Mouse (Mus musculus): ENCODE results near the gene Ankrd55.
A peak's percentile ranks its signal among the peaks of the same experiment; 100 is the strongest.

Ankrd55 gene

DNA sequence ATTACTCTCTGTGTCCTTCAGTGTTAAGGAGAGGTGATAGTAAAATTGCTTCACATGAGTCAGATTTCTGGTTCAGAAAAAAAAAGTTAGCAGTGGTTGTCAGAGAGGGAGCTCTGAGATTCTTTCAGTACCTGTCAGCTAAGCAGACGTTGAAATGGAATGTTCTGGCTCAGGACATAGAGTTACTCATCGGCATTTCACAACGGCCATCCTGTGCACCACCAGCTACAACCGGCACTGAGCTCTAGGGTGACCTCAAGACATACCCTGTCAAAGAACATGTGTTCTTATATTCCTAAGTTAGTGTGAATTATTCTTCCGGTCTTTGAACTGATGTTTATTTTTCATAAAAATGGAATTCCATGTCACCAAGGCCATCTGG, 55.4 kb downstream of the Ankrd55 start:
- DNase-seq (ENCODE audit: low read depth, low spot score), result no peak

GRCm38 (mm10) chr13:112344270-112344864, 56.1 kb downstream of the Ankrd55 start:
- no peak for DNase-seq (ENCODE audit: low read depth, low spot score)

GRCm38 (mm10) chr13:112345542-112345941, 57.3 kb downstream of the Ankrd55 start:
- DNase-seq (ENCODE audit: low read depth, low spot score), result no peak

DNA sequence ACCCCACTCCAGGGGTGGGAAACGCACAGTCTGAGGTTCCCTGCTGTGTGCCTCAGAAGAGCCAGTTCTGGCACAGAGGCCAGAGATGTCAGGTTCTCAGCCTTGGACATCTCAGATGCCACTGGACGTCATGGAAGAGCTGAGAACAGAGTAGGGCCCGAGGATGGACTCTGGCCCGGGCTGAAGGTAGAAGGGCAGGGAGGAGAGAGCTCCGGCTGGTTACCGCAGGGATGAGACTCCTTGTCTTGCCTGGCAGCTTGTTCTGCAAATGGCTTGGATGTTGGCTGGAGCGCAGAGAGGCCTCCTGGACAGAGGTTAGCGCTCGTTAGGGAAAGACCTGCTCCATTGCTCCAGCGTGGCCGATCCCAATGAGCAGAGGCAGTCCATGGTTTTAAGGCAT, 57.8 kb downstream of the Ankrd55 start:
- DNase-seq (ENCODE audit: low read depth, low spot score), result no peak

DNA sequence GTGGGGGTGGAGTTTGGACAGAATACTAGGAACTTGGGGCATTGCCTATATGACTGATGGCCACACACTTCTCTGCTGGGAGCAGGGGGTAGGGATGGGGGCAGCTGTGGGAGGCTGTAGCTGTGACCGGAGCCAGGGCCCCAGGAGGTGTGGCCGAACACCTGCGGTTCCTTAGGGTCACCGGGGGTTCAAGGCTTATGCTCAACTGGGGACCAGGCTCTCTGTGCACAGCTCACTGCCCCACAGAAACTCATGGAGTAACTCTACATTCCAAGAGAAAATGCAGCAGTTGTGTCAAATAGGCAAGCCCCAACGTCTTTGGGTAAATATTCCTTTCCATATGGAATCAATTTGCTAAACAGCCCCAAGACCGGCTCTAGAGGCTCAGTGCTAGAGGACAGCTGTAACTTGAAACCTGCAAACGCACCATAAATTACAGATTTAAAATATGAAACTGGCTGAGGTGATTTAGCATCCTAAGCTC, 58.5 kb downstream of the Ankrd55 start:
- peak; percentile 84 for DNase-seq (ENCODE audit: low read depth, low spot score)

DNA sequence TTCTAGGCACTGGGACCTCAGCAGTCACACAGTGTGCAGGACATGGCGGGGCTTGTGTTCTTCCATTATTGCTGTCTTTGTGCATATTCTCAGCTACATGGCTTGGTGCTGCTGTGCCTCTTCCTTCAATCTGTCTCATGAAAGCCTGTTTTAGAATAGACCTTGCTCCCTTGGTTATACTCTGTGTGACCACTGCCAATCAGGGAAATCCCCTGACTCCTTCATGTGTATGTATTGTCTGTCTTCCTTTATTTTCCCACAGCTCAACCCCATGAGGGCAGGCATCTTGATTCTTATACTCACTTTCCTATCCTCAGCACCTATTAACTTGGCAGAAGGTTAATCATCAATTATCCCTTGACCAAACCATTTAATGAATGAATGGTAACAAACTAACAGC, 60.0 kb downstream of the Ankrd55 start:
- no peak for DNase-seq (ENCODE audit: low read depth, low spot score)

GRCm38 (mm10) chr13:112348896-112349484, 60.7 kb downstream of the Ankrd55 start:
- DNase-seq (ENCODE audit: low read depth, low spot score), result no peak

- no peak for DNase-seq (ENCODE audit: low read depth, low spot score)
Measured at GRCm38 (mm10) chr13:112349500-112349899, 61.2 kb downstream of the Ankrd55 start.

- DNase-seq (ENCODE audit: low read depth, low spot score), result no peak
Measured at GRCm38 (mm10) chr13:112351943-112352342, 63.7 kb downstream of the Ankrd55 start.

DNA sequence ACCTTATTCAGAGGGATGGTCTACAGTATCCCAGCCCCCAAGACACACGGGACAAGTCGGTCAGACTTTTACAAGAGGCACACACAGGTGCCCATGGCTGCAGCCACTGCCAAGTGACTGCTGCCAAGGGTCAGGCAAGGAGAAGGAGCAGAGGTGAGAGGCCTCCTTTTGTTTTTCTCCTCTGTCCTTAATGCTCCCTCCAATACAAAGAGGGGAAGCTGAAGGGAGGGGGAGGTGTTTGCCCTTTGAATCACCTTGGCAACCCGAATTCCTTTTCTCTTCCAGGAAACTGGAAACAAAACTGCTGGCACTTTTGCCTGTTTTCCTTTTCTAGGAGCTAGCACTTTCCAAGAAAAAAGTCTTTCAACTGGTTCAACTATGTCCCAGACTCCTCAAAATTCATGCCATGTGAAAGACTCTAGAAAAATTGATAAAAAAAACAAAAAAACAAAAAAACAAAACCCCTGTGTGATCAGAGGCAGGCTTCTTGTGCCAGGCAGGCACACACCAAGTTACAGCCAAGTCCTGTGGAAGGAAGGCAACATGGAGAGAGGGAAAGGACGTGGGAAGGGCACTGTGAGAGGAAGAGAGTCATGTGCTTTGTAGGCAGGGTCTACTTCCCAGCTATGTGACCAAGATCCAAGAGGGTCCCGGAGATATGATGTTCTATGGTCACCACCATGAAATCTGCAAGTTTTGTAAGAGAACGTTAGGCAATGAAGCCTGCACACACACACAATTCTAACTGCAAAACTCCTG, 66.0 kb downstream of the Ankrd55 start:
- no peak for DNase-seq (ENCODE audit: low read depth, low spot score)

DNA sequence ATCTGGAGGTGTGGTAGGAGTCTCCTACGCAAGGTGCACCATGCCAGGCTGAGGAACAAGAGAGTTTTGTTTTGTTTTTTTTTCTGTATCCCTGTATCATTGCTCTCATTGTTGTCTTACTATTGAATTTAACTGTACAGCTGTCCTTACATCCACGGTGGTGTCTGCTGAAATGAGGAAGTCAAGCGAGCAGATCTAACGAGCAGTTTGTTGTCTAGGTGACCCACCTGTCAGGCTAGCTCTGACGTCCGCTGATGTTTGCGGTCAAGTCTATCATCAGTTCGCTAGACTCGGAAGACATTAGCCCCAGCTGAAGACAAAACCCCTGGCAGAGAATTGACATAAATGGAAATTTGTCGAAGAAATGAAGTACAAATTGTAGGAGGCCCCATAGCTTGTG, 66.7 kb downstream of the Ankrd55 start:
- DNase-seq (ENCODE audit: low read depth, low spot score), result no peak

GRCm38 (mm10) chr13:112355794-112356486, 67.7 kb downstream of the Ankrd55 start:
- no peak for DNase-seq (ENCODE audit: low read depth, low spot score)

GRCm38 (mm10) chr13:112361575-112361974, 73.3 kb downstream of the Ankrd55 start:
- no peak for DNase-seq (ENCODE audit: low read depth, low spot score)

DNA sequence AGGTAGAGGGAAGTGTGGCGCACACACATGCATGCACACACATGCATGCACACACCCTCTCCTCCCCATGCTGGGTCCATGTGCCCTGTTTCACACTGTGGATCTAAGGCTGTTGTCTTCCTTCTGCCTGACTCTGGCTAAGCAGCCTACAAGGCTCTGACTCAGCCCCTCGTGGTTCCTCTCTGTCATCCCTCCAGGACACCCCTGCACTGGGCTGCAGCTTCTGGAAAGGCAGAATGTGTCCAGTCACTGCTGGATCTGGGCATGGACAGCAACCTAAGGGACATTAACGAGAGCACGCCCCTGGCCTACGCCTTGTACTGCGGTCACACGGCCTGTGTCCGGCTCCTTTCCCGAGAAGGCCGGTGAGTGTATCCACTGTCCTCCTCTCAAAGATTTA, 75.0 kb downstream of the Ankrd55 start:
- DNase-seq (ENCODE audit: low read depth, low spot score), result no peak

DNA sequence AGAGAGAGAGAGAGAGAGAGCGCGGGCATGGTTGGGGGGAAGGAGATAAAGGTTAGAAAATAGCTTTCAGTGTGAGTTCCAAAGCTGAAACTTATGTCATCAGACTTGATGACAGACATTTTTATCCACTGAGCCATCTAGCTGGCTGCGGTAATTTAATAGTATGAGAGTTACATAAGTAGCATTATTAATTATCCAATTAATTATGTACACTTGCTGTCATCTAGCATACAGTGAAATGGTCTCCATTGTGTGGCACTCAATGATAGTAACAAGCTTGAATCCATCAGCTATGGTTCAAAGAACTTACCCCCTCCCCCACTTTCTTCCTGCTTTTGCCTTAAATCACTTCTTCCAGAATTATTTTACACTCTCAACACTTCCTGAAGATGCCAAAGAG, 75.5 kb downstream of the Ankrd55 start:
- DNase-seq (ENCODE audit: low read depth, low spot score), result no peak

DNA sequence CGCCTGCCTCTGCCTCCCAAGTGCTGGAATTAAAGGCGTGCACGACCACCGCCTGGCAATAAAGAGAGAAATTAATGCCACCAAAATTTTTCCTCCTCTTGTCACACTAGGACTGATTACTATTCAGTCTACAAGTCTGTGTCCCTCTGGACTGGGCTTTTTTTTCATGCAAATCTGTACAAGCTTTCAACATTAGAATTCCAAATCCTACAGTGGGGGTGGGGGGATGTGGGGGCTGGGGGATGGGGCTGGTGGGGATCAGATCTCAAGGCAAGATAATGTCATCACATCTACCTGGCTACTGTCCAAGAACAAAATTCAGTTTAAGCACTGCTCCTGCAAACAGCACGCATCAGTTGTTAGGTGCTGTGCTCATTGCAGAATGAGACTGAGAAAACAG, 76.4 kb downstream of the Ankrd55 start:
- no peak for DNase-seq (ENCODE audit: low read depth, low spot score)

DNA sequence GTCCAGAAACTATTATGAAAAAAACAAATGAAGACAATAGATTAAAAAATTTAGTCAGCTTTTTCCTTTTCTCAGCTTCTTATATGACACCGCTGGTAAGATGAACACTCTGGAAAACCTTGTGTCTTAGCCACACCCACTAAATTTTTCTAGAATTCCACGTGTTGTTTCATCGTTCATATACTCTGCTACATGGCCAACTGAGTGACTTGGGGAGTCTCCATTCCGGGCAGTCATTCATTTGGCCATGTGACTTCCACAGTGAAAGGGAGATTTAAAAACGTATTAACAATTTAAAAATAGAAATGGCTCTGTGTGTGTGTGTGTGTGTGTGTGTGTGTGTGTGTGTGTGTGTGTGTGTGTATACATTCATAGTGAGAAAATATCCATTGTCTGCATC, 77.1 kb downstream of the Ankrd55 start:
- no peak for DNase-seq (ENCODE audit: low read depth, low spot score)

DNA sequence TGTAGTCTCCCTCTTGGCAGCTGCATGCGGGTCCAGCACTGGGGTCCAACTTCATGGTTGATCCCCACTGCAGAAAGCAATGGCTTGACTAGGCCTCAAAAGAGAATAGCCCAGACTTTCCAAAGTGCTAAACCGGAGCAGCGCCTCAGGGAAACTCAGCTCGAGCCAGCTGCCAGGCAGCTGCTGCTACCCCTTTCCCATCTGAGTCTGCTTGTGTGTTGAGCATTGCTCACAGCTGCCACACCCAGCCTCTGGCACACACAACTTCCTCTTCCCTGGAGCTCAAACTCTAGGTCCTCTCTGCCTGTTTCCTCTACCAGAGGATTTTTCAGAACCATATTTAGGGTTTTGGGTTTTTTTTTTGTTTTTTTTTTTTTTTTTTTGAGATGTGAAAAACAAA, 77.5 kb downstream of the Ankrd55 start:
- no peak for DNase-seq (ENCODE audit: low read depth, low spot score)

DNA sequence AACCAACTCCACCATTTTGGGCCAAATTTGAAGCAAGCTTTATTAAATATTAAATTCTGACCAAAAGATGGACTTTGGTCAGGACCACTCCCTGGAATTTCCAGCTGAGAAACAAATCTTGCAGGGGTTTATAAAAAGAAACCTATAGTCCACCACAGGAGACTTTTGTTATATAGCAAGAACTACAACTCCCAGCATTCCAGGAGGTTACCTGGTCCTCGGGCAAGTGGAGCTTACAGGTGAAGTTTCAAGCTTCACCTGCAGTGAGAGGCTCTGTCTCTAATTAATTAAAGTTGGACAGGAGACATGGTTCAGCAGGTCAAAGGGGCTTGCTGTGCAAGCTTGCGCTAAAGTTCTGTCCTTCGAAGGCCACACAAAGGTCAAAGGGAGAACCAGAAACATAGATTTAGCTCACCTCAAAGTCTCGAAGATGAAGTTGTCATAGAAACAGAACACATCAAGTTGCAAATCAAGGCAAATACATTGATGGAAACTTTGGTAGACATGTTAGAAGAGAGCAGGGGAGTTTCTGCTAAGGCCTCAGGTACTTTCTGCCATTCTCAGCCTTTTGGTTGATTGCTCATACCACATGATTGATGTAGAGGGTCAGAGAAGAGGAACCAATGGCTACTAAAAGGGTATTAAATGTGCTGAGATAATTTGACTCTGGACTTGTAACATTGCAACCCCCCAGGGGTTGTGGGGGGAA, 78.2 kb downstream of the Ankrd55 start:
- DNase-seq (ENCODE audit: low read depth, low spot score), result no peak

DNA sequence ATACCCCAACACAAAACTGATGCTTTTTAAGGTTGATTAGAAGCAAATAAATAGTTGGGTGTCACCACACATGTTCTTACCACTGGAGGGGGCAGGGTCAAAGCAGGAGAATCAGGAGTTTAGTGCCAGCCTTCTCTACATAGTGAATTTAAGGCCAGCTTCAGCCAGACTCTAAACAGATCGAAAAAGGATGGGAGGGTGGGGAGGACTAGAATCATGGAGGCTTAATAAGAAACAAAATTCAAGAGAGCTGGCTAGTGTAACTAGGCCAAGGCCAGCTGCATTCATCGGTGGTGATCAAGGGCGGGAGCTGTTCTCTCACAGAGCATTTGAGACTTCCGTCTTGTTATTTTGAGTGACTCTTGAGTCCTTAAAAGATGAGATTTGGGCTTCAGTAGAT, 83.5 kb downstream of the Ankrd55 start:
- no peak for DNase-seq (ENCODE audit: low read depth, low spot score)

- no peak for DNase-seq (ENCODE audit: low read depth, low spot score)
Measured at GRCm38 (mm10) chr13:112375766-112376165, 87.5 kb downstream of the Ankrd55 start.

DNA sequence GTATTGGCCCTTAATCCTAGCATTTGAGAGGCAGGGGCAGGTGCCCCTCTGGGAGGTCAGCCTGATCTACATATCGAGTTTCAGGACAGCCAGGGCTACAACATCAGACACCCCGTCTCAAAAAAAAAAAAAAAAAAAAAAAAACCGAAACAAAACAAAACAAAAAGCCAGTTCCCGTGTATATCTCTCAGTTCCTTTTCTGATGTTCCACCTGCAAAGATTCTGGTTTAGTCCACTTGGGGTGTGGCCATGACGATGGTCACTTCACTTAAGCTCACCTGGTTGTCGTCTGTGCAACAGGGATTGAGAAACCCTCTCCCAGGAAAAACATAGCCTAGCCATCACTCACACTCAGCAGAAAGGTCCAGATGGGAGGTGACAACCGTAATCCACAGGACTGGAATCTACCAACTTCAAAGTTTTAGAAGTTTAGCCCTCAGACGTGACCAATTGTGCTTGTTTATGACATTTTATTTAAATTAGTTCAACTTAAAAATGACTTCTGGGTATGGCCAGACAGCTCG, 90.6 kb downstream of the Ankrd55 start:
- DNase-seq (ENCODE audit: low read depth, low spot score), result no peak

Data from forelimb bud, embryonic 11.5 days (tissue).